Mouse (Mus musculus): ENCODE measurements around the gene Coro1c.
A peak's percentile ranks its signal among the peaks of the same experiment; 100 is the strongest.

- TF ChIP-seq POLR2A (IDR thresholded peaks at IDR 0.05; ENCODE audit: low read depth, low read length): no peak
- TF ChIP-seq ZKSCAN1 (IDR thresholded peaks at IDR 0.05; ENCODE audit: borderline replicate concordance, low read depth, low read length): no peak
- TF ChIP-seq CTCF (conservative IDR thresholded peaks at IDR 0.05 in 1 of 2, IDR thresholded peaks at IDR 0.05 in 1 of 2; ENCODE audit: low read depth in 2 of 2, low read length in 2 of 2): peak; percentile 34 to 50; a peak in 3 of 4 replicates
- no peak for TF ChIP-seq NRF1 (IDR thresholded peaks at IDR 0.05; ENCODE audit: low read depth, low read length)
- TF ChIP-seq TCF12 (IDR thresholded peaks at IDR 0.05; ENCODE audit: low read depth, low read length): no peak
These were observed 47.3 kb downstream of the Coro1c start for GRCm38 (mm10) chr5:113861294-113861693.

All from CH12.LX (cell line).